9 mouse cellular contexts compared by ENCODE assay signal in genomic region chr14:41013143-41013542, GRCm38 (mm10). TPM values are rescaled to one million over a fixed set of nuclear protein-coding genes. Genes with fewer than 3 reads are reported as not detected.
DNase-seq lines count a peak whose midpoint lies in the region; ATAC-seq and TF ChIP-seq lines count a peak whose summit lies in the region.
"Had no signal": no experiment of that assay in that cellular context is flagged by ENCODE, and none has a peak within 500 bp of the region (broad histone marks: within the 10 kb centered on the region; RNA-seq: fewer than 3 reads in every experiment).

No protein-coding gene starts in this region.

- H3K4me3 ChIP-seq in kidney, embryonic 16.5 days (ENCODE audit: low read length) = peak overlapping the region; percentile 66
- H3K4me3 ChIP-seq in embryonic facial prominence, embryonic 10.5 days = peak overlapping the region; percentile 73
- peak overlapping the region; percentile 58 for H3K4me3 ChIP-seq in hindbrain, postnatal 0 days (ENCODE audit: low read length)
- H3K4me3 ChIP-seq in midbrain, embryonic 15.5 days = peak overlapping the region; percentile 56

- peak overlapping the region; percentile 80 for H3K9ac ChIP-seq in kidney, embryonic 16.5 days (replicated peaks; ENCODE audit: low read length)
- H3K9ac ChIP-seq in hindbrain, postnatal 0 days (replicated peaks; ENCODE audit: low read length) = peak overlapping the region; percentile 66
- H3K9ac ChIP-seq in midbrain, embryonic 15.5 days = peak overlapping the region; percentile 81

- DNase-seq in kidney, adult 8-10 months = no peak
- DNase-seq in embryonic facial prominence, embryonic 10.5 days (ENCODE audit: low spot score) = no peak
- no peak for DNase-seq in hindbrain, postnatal 0 days (ENCODE audit: low spot score)
- no peak for DNase-seq in embryo, embryonic 10 days (ENCODE audit: low spot score)
- DNase-seq in urinary bladder, postnatal 14 days (ENCODE audit: low spot score) = no peak
- DNase-seq in thymus, postnatal 4 days = no peak

- TF ChIP-seq CTCF in hindbrain, postnatal 0 days (IDR thresholded peaks at IDR 0.05; ENCODE audit: low read depth) = no peak

- no peaks in the 10 kb centered on the region for H3K9me3 ChIP-seq in kidney, embryonic 16.5 days (ENCODE audit: low read length)
- no peaks in the 10 kb centered on the region for H3K9me3 ChIP-seq in embryonic facial prominence, embryonic 10.5 days
- H3K9me3 ChIP-seq in hindbrain, postnatal 0 days (ENCODE audit: low read length) = no peaks in the 10 kb centered on the region
- H3K9me3 ChIP-seq in midbrain, embryonic 15.5 days = no peaks in the 10 kb centered on the region

- 9% methylated on average over 9 of the region's 9 CpGs for WGBS in kidney, embryonic 16.5 days
- 23% methylated on average over 9 of the region's 9 CpGs for WGBS in embryonic facial prominence, embryonic 10.5 days
- 21% methylated on average over 9 of the region's 9 CpGs for WGBS in hindbrain, postnatal 0 days
- 20% methylated on average over 9 of the region's 9 CpGs for WGBS in midbrain, embryonic 15.5 days

- no peaks in the 10 kb centered on the region for H3K27me3 ChIP-seq in kidney, embryonic 16.5 days (ENCODE audit: insufficient read depth, low read length)
- H3K27me3 ChIP-seq in embryonic facial prominence, embryonic 10.5 days (replicated peaks; ENCODE audit: low read depth, poor library complexity, severe bottlenecking) = 0 out of 2 replicates have a peak, but pooled peaks cover 5% of the 10 kb centered on the region
- H3K27me3 ChIP-seq in hindbrain, postnatal 0 days (ENCODE audit: insufficient read depth, low read length) = no peaks in the 10 kb centered on the region
- no peaks in the 10 kb centered on the region for H3K27me3 ChIP-seq in midbrain, embryonic 15.5 days (replicated peaks)

- ATAC-seq in kidney, embryonic 16.5 days (ENCODE audit: low FRiP score, low TSS enrichment) = peak; percentile 1; the same call in 1 of the 2 replicates
- no peak; the same call in 1 of the 2 replicates for ATAC-seq in hindbrain, postnatal 0 days
- peak; percentile 21 for ATAC-seq in midbrain, embryonic 15.5 days (replicated peaks)

- H3K4me2 ChIP-seq in kidney, embryonic 16.5 days (replicated peaks; ENCODE audit: low read depth, low read length) = peak overlapping the region; percentile 87
- H3K4me2 ChIP-seq in hindbrain, postnatal 0 days (ENCODE audit: low read depth, low read length) = peak overlapping the region; percentile 90
- H3K4me2 ChIP-seq in midbrain, embryonic 15.5 days = peak overlapping the region; percentile 64

- H3K27ac ChIP-seq in kidney, embryonic 16.5 days (ENCODE audit: low read length) = peak overlapping the region; percentile 37; the same call in 1 of the 2 replicates
- peak overlapping the region; percentile 84 for H3K27ac ChIP-seq in embryonic facial prominence, embryonic 10.5 days (replicated peaks)
- peak overlapping the region; percentile 82 for H3K27ac ChIP-seq in hindbrain, postnatal 0 days
- H3K27ac ChIP-seq in midbrain, embryonic 15.5 days = peak overlapping the region; percentile 85

- H3K4me1 ChIP-seq in kidney, embryonic 16.5 days (ENCODE audit: insufficient read depth, low read length) = peaks cover 25% of the 10 kb centered on the region
- H3K4me1 ChIP-seq in embryonic facial prominence, embryonic 10.5 days = peaks cover 16% of the 10 kb centered on the region
- no peaks in the 10 kb centered on the region for H3K4me1 ChIP-seq in hindbrain, postnatal 0 days (ENCODE audit: insufficient read depth, low read length)
- H3K4me1 ChIP-seq in midbrain, embryonic 15.5 days = peaks cover 11% of the 10 kb centered on the region; the same call in 1 of the 2 replicates

- H3K36me3 ChIP-seq in kidney, embryonic 16.5 days (ENCODE audit: insufficient read depth, low read length) = no peaks in the 10 kb centered on the region
- no peaks in the 10 kb centered on the region for H3K36me3 ChIP-seq in embryonic facial prominence, embryonic 10.5 days (replicated peaks)
- no peaks in the 10 kb centered on the region for H3K36me3 ChIP-seq in hindbrain, postnatal 0 days (ENCODE audit: insufficient read depth, low read length)
- H3K36me3 ChIP-seq in midbrain, embryonic 15.5 days (replicated peaks) = no peaks in the 10 kb centered on the region

RNA-seq across cellular contexts. Expression of gene Fam213a, which starts 0.4 kb away (rescaled TPM):
- polyA plus RNA-seq in kidney, embryonic 16.5 days (2015; fragmentation: Nextera tagmentation; extraction: Ambion mirVana) = 109 and 111 TPM in 2 replicates
- 36.6 and 40.1 TPM in 2 replicates for polyA plus RNA-seq in embryonic facial prominence, embryonic 10.5 days (2016; fragmentation: Nextera tagmentation; extraction: Ambion mirVana)
- 35.1 and 35.3 TPM in 2 replicates for total RNA-seq in hindbrain, postnatal 0 days (2014; rRNA removed)
- 109 and 118 TPM in 2 replicates for polyA plus RNA-seq in hindbrain, postnatal 0 days (2015; fragmentation: Nextera tagmentation; extraction: Ambion mirVana)
- polyA plus RNA-seq in midbrain, embryonic 15.5 days (2015; fragmentation: Nextera tagmentation; extraction: Ambion mirVana) = 85.6 and 88.5 TPM in 2 replicates

RNA-seq across cellular contexts. Expression of gene Tspan14, which starts 46.5 kb away (rescaled TPM):
- polyA plus RNA-seq in kidney, embryonic 16.5 days (2015; fragmentation: Nextera tagmentation; extraction: Ambion mirVana) = 138 and 144 TPM in 2 replicates
- polyA plus RNA-seq in embryonic facial prominence, embryonic 10.5 days (2016; fragmentation: Nextera tagmentation; extraction: Ambion mirVana) = 88.1 and 92.5 TPM in 2 replicates
- total RNA-seq in hindbrain, postnatal 0 days (2014; rRNA removed) = 38.2 and 39.2 TPM in 2 replicates
- 30.4 and 35.2 TPM in 2 replicates for polyA plus RNA-seq in hindbrain, postnatal 0 days (2015; fragmentation: Nextera tagmentation; extraction: Ambion mirVana)
- polyA plus RNA-seq in midbrain, embryonic 15.5 days (2015; fragmentation: Nextera tagmentation; extraction: Ambion mirVana) = 68.9 and 75.2 TPM in 2 replicates

RNA-seq across cellular contexts. Expression of gene Dydc2, which starts 55.9 kb away (rescaled TPM):
- polyA plus RNA-seq in kidney, embryonic 16.5 days (2015; fragmentation: Nextera tagmentation; extraction: Ambion mirVana) = 0.45 TPM in 1 of 2 replicates, not detected in the other
- 0.19 TPM in 1 of 2 replicates, not detected in the other for polyA plus RNA-seq in embryonic facial prominence, embryonic 10.5 days (2016; fragmentation: Nextera tagmentation; extraction: Ambion mirVana)
- not detected in 2 replicates for total RNA-seq in hindbrain, postnatal 0 days (2014; rRNA removed)
- 0.96 and 1.6 TPM in 2 replicates for polyA plus RNA-seq in hindbrain, postnatal 0 days (2015; fragmentation: Nextera tagmentation; extraction: Ambion mirVana)
- polyA plus RNA-seq in midbrain, embryonic 15.5 days (2015; fragmentation: Nextera tagmentation; extraction: Ambion mirVana) = 0.95 and 1.4 TPM in 2 replicates
- total RNA-seq: neutrophil, adult 5-6 weeks had no signal

RNA-seq across cellular contexts. Expression of gene Dydc1, which starts 59.6 kb away (rescaled TPM):
- polyA plus RNA-seq in kidney, embryonic 16.5 days (2015; fragmentation: Nextera tagmentation; extraction: Ambion mirVana) = not detected in 2 replicates
- polyA plus RNA-seq in embryonic facial prominence, embryonic 10.5 days (2016; fragmentation: Nextera tagmentation; extraction: Ambion mirVana) = not detected in 2 replicates
- not detected in 2 replicates for total RNA-seq in hindbrain, postnatal 0 days (2014; rRNA removed)
- 0.43 TPM in 1 of 2 replicates, not detected in the other for polyA plus RNA-seq in hindbrain, postnatal 0 days (2015; fragmentation: Nextera tagmentation; extraction: Ambion mirVana)
- not detected in 2 replicates for polyA plus RNA-seq in midbrain, embryonic 15.5 days (2015; fragmentation: Nextera tagmentation; extraction: Ambion mirVana)
- total RNA-seq: neutrophil, adult 5-6 weeks had no signal
